Mouse (Mus musculus) retina, postnatal 1 day (tissue): ENCODE measurements around the gene Ankrd9.

ENCODE experiments used
- DNase-seq: peaks from one replicate; pipeline ENCODE4 v3.0.0-alpha.2; 2012

Ankrd9 gene

DNA sequence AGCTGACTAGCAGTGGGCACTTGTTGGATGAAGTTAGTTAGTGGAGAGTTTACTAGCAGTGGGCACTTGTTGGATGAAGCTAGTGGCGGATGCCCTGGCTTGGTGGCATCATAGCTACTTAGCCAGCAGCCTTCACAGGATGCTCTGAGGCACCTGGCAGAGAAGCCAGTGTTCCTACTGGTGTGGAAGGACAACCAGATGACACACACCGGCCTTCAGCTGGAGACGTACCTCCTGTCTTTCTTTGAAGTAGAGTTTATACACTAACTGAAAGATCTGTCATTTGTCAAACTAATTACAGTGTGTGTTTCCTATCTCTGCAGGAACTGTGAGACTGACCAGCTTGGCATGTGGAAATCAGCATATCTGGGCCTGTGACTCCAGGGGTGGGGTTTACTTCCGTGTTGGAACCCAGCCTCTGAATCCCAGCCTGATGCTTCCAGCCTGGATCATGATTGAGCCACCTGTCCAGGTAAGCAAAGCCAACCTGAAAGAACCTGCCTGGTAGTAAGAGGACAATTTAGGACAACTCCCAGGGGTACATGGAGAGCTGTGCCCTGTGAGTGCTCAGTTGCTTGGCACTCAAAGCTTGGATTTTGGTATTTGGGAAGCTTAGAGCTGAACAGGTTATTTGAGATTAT, 24.4 kb downstream of the Ankrd9 start:
- DNase-seq: no peak

DNA sequence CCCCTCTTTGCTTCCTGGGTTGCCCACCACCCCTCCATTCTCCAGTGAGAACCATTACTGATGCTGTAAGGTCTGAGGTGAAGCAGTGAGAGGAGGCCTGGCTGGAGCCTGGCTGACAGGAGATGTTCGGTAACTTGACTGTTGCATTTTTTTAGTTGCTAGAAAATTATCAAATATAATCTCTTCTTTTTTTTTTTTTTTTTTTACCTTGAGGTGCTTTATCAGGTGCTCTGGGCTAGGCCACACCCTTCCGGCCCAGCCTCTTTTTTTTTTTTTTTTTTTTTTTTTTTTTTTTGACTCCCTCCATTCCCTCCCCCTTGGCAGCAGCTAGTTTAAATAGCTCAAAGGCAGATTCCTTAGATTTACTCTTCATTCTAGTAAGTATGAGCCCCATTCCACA, 24.9 kb downstream of the Ankrd9 start:
- no peak for DNase-seq

DNA sequence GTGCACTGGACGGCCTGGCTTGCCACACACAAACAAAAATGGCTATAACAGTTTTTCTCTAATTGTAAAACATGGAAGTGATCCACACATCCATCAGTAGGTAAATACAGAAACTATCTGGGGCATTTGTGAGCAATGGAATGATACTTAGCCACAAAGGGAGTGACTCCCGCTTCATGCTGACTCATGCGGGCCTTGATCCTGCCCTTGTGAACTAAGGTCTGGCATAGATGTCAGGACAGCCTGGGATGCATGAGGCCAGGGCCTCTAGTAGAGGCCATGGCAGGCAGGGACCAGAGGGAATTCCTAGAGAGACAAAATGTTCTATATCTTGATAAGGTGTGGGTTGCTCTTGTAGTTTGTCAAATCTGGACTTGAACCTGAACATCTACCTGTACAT, 25.4 kb downstream of the Ankrd9 start:
- no peak for DNase-seq

DNA sequence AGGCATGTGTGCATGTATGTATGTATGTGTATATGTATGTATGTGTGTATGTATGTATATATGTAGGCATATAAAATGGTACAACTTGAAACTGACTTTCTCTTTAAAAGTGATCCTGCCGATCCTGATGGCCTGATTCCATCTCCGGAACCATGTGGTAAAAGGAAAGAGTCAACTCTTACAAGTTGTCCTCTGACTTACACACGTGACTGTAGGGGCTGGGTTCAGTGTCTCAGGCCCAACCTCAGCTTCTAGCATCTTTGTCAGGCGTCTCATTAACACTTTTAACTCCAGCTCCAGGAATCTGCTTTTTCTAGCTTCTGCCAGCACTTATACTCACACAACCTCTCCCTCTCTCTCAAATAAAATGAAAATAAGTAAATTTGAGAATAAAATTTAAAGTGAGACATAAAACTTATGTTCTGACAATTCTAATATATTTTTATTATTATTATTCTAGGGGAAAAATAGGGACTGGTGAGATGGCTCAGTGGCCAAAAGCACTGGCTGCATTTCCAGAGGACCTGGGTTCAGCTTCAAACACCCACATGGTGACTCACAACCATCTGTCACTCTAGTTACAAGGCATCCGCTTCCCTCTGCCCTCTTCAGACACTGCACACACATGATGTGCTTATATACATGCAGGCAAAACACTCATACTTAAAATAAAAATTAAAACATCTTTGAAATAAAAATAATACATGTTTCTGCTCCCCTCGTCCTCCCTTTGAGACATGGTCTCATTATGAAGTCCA, 26.0 kb downstream of the Ankrd9 start:
- DNase-seq: no peak

GRCm38 (mm10) chr12:110951236-110951635, 27.6 kb downstream of the Ankrd9 start:
- DNase-seq: no peak

GRCm38 (mm10) chr12:110950151-110950550, 28.7 kb downstream of the Ankrd9 start:
- DNase-seq: no peak

DNA sequence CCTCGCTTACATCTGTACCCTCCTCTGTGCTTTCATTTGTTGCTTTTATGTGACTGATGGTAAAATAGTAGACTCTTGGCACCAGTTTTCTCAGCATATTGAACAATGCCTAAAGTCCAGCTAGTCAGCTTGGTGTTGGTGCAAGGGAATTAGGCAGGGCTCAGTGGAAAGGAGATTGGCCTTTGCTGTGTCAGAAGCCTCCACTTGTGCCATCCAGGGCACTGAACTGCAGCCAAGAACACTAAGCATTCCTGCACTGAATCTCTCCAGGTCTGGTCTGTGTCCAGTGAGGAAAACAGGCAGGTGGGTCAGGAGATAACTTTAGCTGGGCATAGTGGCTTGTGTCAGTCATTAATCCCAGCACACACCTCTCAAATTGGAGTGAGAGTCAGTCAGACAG, 29.4 kb downstream of the Ankrd9 start:
- DNase-seq: no peak

DNA sequence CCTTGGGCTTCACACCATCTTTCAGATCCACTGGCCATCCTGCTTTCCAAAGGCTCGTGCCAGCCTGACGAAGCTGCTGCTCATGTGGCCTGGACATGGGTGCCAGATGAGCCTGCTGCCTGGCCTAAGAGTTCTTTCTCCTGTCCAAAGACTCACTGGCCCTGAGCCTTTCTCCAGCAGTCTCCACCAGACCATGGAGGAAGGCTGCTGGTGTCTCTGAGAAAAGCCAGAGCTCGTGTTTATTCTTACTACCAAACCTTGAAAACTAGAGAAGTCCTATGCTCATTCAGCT, 30.0 kb downstream of the Ankrd9 start:
- DNase-seq: no peak

GRCm38 (mm10) chr12:110948082-110948909, 30.5 kb downstream of the Ankrd9 start:
- no peak for DNase-seq

DNA sequence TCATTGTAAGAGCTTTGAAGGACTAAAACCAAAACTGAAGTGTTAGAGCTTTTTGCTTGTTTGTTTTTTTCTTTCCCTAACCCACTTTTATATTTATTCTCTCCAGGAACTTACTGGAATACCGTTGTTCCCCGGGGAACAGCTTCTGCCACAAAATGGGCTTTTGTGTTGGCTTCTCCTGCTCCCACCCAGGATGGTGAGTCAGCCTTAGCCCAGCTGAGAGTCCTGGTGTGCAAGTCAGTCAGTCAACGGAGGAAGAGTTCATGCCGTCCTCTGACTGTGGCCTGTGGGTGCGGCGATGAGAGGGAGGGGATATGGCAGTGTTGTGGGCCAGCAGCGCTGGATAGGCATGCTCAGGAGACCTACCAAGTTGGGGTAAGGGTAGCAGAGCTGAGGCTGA, 32.6 kb downstream of the Ankrd9 start:
- no peak for DNase-seq

GRCm38 (mm10) chr12:110940869-110941268, 38.0 kb downstream of the Ankrd9 start:
- no peak for DNase-seq

DNA sequence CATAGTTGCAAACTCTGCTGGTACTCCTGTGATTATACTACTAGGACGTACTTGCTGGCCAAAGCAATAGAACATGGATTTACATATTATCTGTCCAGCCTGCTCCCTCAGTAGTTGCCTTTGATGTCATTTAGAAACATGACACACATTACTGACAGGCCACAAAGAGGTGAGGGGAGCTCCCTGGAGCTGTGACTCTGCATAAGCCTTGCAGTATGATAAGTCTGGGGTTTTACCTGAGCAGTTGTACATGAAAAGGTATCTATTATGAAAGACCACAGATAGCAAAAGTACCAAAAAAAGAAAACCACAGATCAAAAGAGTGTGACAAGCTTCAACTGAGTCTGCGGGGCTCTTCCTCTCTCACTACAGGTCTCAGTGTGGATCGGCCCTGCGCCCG, 39.5 kb downstream of the Ankrd9 start:
- DNase-seq: no peak

GRCm38 (mm10) chr12:110937496-110937895, 41.3 kb downstream of the Ankrd9 start:
- DNase-seq: no peak

DNA sequence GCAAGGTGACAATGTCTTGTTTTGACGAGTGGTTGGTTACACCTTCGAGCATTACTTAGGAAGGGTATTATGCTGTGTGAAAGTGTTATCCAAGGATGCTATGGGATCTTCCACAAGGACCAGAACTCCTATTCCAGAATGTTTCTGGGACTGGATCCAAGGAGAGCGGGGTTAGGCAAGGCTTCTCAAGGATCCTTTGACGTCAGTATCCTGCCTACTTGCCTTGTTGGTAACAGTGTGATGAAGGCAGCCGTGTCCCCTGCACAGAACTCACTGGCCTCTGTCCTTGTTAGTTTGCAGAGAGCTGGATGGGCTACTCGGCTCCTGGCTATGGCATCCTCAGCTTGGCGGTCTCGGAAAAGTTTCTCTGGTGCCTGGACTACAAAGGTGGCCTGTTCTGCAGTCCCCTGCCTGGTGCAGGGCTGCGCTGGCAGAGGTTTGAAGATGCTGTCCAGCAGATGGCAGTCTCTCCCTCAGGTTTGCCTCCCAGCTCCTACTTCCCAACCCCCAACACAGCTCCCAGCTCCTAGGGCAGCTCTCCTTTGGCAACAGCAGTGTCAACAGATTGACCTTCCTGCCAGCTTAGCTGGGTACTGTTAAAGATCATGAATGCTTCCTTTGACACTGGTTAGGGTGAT, 42.7 kb downstream of the Ankrd9 start:
- DNase-seq: peak; percentile 88

DNA sequence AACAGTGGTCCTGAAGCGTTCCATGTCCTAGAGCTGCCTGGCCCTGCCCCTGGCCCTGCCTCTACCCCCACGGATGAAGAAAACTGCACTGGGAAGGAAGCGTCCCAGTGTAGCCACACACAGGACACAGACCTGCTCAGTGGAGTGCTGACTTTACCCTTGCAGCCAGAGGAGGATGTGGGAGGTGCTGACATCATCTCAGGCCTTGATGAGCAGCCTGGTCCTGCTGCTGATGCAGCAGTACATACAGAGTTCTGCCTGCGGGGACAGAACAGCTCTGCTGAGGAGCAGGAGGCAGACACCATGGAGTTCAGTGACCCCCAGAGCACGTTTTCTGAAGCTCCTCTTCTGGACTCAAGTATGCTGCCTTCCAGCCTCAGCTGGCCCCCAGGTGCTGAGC, 46.0 kb downstream of the Ankrd9 start:
- no peak for DNase-seq
